Mouse (Mus musculus) stomach, embryonic 16.5 days (tissue): ENCODE measurements around the gene Igf2bp3. TPM values are rescaled to one million over a fixed set of nuclear protein-coding genes. Genes with fewer than 3 reads are reported as not detected.
A peak's percentile ranks its signal among the peaks of the same experiment; 100 is the strongest.

ENCODE experiments used
- ATAC-seq: fragments of 200-750 bp; cut with Nextera tagmentation; 2 replicates; pipeline ENCODE4 v1.8.0; 2017; ENCODE audit warnings: moderate number of reproducible peaks, moderate TSS enrichment; ENCODE audit not compliant: insufficient read depth, low FRiP score
- H3K27ac ChIP-seq: fragments of 300-500 bp; sonication (generic); 2 replicates; pipeline ENCODE4 v1.5.1; 2014; ENCODE audit warnings: low read length
- H3K27me3 ChIP-seq: fragments of 300-500 bp; sonication (generic); 2 replicates; pipeline ENCODE4 v1.6.1; 2014; ENCODE audit warnings: low read length, control low read depth, mixed read lengths; ENCODE audit not compliant: control insufficient read depth, insufficient read depth
- H3K36me3 ChIP-seq: fragments of 300-500 bp; sonication (generic); 2 replicates; pipeline ENCODE4 v1.6.1; 2014; ENCODE audit warnings: low read length; ENCODE audit not compliant: control insufficient read depth, insufficient read depth
- H3K4me1 ChIP-seq: fragments of 300-500 bp; sonication (generic); 2 replicates; pipeline ENCODE4 v1.6.1; 2014; ENCODE audit warnings: low read length, control low read depth, mixed read lengths; ENCODE audit not compliant: control insufficient read depth, insufficient read depth
- H3K4me2 ChIP-seq: fragments of 300-500 bp; sonication (generic); 2 replicates; pipeline ENCODE4 v1.6.1; 2014; ENCODE audit warnings: low read depth, low read length, mixed read lengths
- H3K4me3 ChIP-seq: fragments of 300-500 bp; sonication (generic); replicated peaks from 2 replicates; pipeline ENCODE4 v1.5.1; 2014; ENCODE audit warnings: mild to moderate bottlenecking, low read length
- H3K9ac ChIP-seq: fragments of 300-500 bp; sonication (generic); 2 replicates; pipeline ENCODE4 v1.6.1; 2014; ENCODE audit warnings: low read length
- H3K9me3 ChIP-seq: fragments of 300-500 bp; sonication (generic); replicated peaks from 2 replicates; pipeline ENCODE4 v1.6.1; 2016; ENCODE audit warnings: low read length, control low read depth; ENCODE audit not compliant: control insufficient read depth
- WGBS: fragments of 180-500 bp; shearing (Covaris S2); extraction: QIAGEN DNeasy Blood & Tissue Kit; methylation state at CpG from one replicate; pipeline ENCODE4 v1.1.7; 2014; 5-methylcytosine and 5-hydroxymethylcytosine counted together
- polyA plus RNA-seq: library from polyadenylated mRNA; unstranded; fragments of >200 nt; fragmentation: Nextera tagmentation; extraction: Ambion mirVana; gene quantifications from 2 replicates; pipeline ENCODE4 v1.2.1, GENCODE M21; 2015

Igf2bp3 gene
- polyA plus RNA-seq, 1 experiment from 2014 or later: 53.6 TPM

DNA sequence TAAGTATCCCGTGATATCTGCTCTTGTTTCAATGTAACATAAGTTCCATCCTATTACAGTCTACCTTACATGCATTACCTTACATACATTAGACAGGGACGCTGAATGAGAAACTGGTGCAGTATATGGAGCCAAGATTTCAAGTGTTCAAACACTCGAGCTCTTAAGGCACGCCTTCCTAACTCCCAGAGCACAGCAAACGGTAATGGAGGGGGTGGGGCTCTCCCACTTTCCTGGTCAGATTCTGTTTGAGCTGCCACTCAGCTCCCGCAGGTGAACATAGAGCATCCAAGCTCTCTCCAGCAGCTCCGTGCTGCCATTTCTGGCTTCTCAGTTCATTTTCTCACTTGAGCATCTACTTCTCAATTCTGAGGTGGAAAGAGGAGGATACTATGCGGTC is 96.3 kb downstream of the Igf2bp3 start:
- Histone ChIP-seq H3K27ac (no peak overlapping the region), H3K9ac (no peak overlapping the region), H3K4me3 (no peak overlapping the region), H3K27me3 (no peaks in the 10 kb centered on the region), H3K9me3 (no peaks in the 10 kb centered on the region), H3K4me1 (peaks cover 13% of the 10 kb centered on the region), H3K4me2 (no peak overlapping the region), H3K36me3 (peaks cover 7% of the 10 kb centered on the region; the same call in 1 of the 2 replicates)
- 62% methylated on average over 8 of the region's 8 CpGs for WGBS
- no peak for ATAC-seq

DNA sequence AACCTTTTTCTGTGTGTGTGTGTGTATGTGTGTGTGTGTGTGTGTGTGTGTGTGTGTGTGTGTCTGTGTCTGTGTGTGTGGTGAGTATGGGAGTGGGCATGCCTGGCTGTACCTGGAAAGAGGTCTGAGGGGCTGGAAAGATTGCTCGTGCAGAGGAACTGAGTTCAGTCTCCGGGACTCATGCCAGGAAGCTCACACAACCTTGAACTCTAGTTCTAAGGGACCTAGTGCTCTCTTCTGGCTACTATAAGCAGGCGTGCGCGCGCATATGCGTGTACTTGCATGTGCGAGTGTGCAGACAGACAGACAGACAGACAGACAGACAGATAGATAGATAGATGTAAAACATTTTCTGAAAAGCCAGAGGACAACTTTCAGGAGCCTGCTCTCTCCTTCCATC is 98.5 kb downstream of the Igf2bp3 start:
- 95% methylated on average over 8 of the region's 8 CpGs for WGBS
- Histone ChIP-seq H3K9ac (no peak overlapping the region), H3K4me3 (no peak overlapping the region), H3K27ac (no peak overlapping the region), H3K27me3 (no peaks in the 10 kb centered on the region), H3K4me2 (no peak overlapping the region), H3K9me3 (no peaks in the 10 kb centered on the region), H3K4me1 (peaks cover 13% of the 10 kb centered on the region), H3K36me3 (peaks cover 5% of the 10 kb centered on the region; the same call in 1 of the 2 replicates)
- no peak for ATAC-seq

- Histone ChIP-seq H3K4me3 (no peak overlapping the region), H3K4me2 (no peak overlapping the region), H3K9me3 (no peaks in the 10 kb centered on the region), H3K27ac (no peak overlapping the region), H3K27me3 (no peaks in the 10 kb centered on the region), H3K9ac (no peak overlapping the region), H3K4me1 (peaks cover 12% of the 10 kb centered on the region), H3K36me3 (peaks cover 6% of the 10 kb centered on the region; the same call in 1 of the 2 replicates)
- 78% methylated on average over 5 of the region's 5 CpGs for WGBS
- no peak for ATAC-seq
These were observed 99.2 kb downstream of the Igf2bp3 start for GRCm38 (mm10) chr6:49115550-49115949.

DNA sequence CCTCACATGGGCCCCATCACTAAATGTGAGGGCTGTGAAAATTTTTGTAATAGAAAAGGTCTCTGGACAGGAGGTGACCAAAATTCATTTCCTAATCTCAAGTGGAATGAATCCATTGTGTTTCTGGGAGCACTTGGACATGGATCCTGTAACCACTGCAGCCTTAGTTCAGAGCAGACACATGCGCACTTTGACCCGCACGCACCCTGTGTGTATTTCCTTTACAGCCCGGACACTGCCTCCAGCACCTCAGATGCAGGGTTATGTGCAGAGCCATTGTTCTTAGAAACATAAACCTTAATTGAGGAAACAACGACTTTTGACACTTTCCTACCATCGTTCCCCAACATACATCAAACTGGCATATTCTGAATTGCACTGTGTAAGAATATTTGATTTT is 100.3 kb downstream of the Igf2bp3 start:
- WGBS: 86% methylated on average over 6 of the region's 6 CpGs
- Histone ChIP-seq H3K9me3 (no peaks in the 10 kb centered on the region), H3K9ac (no peak overlapping the region), H3K27me3 (no peaks in the 10 kb centered on the region), H3K36me3 (peaks cover 8% of the 10 kb centered on the region; the same call in 1 of the 2 replicates), H3K4me1 (peaks cover 4% of the 10 kb centered on the region), H3K4me3 (no peak overlapping the region), H3K27ac (no peak overlapping the region), H3K4me2 (no peak overlapping the region)
- ATAC-seq: no peak

- Histone ChIP-seq H3K9ac (no peak overlapping the region), H3K9me3 (no peaks in the 10 kb centered on the region), H3K4me3 (no peak overlapping the region), H3K4me2 (no peak overlapping the region), H3K27me3 (no peaks in the 10 kb centered on the region), H3K4me1 (peaks cover 4% of the 10 kb centered on the region), H3K36me3 (peaks cover 9% of the 10 kb centered on the region), H3K27ac (no peak overlapping the region)
- no peak for ATAC-seq
- 88% methylated on average over 7 of the region's 7 CpGs for WGBS
These were observed 100.9 kb downstream of the Igf2bp3 start for GRCm38 (mm10) chr6:49113895-49114294.

GRCm38 (mm10) chr6:49109196-49109595 is 105.6 kb downstream of the Igf2bp3 start:
- 80% methylated on average over 2 of the region's 2 CpGs for WGBS

GRCm38 (mm10) chr6:49106746-49107500 is 107.8 kb downstream of the Igf2bp3 start:
- Histone ChIP-seq H3K4me1 (no peaks in the 10 kb centered on the region), H3K4me3 (no peak overlapping the region), H3K9ac (no peak overlapping the region), H3K9me3 (no peaks in the 10 kb centered on the region), H3K36me3 (peaks cover 23% of the 10 kb centered on the region), H3K27ac (no peak overlapping the region), H3K27me3 (no peaks in the 10 kb centered on the region), H3K4me2 (no peak overlapping the region)
- ATAC-seq: no peak
- 84% methylated on average over 15 of the region's 15 CpGs for WGBS

More at GRCm38 (mm10) chr6:49109196-49109595, 105.6 kb downstream of the Igf2bp3 start:
- Histone ChIP-seq H3K9ac (no peak overlapping the region), H3K4me2 (no peak overlapping the region), H3K36me3 (peaks cover 21% of the 10 kb centered on the region), H3K27ac (no peak overlapping the region), H3K4me3 (no peak overlapping the region), H3K27me3 (no peaks in the 10 kb centered on the region), H3K9me3 (no peaks in the 10 kb centered on the region), H3K4me1 (no peaks in the 10 kb centered on the region)
- no peak for ATAC-seq

GRCm38 (mm10) chr6:49099086-49099485 is 115.7 kb downstream of the Igf2bp3 start:
- no peak overlapping the region for H3K4me2 ChIP-seq
- WGBS: 83% methylated on average over 1 of the region's 1 CpGs
- H3K4me3 ChIP-seq: no peak overlapping the region
- peaks cover 21% of the 10 kb centered on the region for H3K4me1 ChIP-seq
- H3K9ac ChIP-seq: no peak overlapping the region
- H3K36me3 ChIP-seq: peaks cover 3% of the 10 kb centered on the region; the same call in 1 of the 2 replicates
- no peaks in the 10 kb centered on the region for H3K27me3 ChIP-seq
- ATAC-seq: no peak
- H3K9me3 ChIP-seq: no peaks in the 10 kb centered on the region
- H3K27ac ChIP-seq: no peak overlapping the region

DNA sequence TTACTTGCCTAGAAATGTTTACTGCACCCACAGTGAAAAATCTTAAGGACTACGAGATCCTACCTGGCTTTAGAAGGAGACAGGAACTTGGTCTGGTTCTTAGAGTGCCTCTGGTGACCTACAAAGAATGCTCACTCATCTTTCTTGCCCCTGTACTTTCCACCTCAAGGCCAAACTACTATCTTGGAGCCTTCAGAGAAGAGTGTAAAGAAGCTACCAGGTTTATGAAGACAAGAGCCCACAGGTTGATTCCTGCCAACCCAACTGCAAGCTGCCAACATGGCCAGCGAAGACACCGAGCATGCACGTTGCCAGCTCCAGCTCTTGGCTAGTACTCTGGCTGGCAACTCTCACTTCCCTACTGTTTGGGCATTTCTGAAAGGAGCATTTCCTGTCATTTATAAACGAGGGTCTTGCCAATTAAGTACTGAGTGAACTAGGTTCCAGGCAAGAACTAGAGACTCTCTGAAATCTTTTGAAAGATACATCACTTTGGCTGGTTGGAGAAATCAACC is 117.1 kb downstream of the Igf2bp3 start:
- Histone ChIP-seq H3K27me3 (no peaks in the 10 kb centered on the region), H3K27ac (peak overlapping the region; percentile 90; the same call in 1 of the 2 replicates), H3K4me3 (no peak overlapping the region), H3K9me3 (no peaks in the 10 kb centered on the region), H3K4me1 (peaks cover 21% of the 10 kb centered on the region), H3K4me2 (peak overlapping the region; percentile 16; the same call in 1 of the 2 replicates), H3K9ac (no peak overlapping the region), H3K36me3 (peaks cover 8% of the 10 kb centered on the region)
- 75% methylated on average over 5 of the region's 5 CpGs for WGBS
- ATAC-seq: no peak; the same call in 1 of the 2 replicates
